Mouse (Mus musculus) hindbrain, embryonic 14.5 days (tissue): ENCODE measurements around the gene Cmas. TPM values are rescaled to one million over a fixed set of nuclear protein-coding genes. Genes with fewer than 3 reads are reported as not detected.

ENCODE experiments used
- ATAC-seq: fragments of 200-750 bp; cut with Nextera tagmentation; 2 replicates; pipeline ENCODE4 v1.8.0; 2017; ENCODE audit warnings: moderate number of reproducible peaks, mild to moderate bottlenecking, moderate TSS enrichment, moderate library complexity; ENCODE audit not compliant: low FRiP score
- DNase-seq: peaks from one replicate; pipeline ENCODE4 v3.0.0-alpha.2; 2015; ENCODE audit warnings: low spot score
- H3K27ac ChIP-seq: fragments of 300-500 bp; sonication (generic); 2 replicates; pipeline ENCODE4 v1.5.1; 2014; ENCODE audit warnings: mild to moderate bottlenecking, moderate library complexity
- H3K27me3 ChIP-seq: fragments of 300-500 bp; sonication (generic); 2 replicates; pipeline ENCODE4 v1.6.1; 2014; ENCODE audit warnings: mild to moderate bottlenecking, low read length, mixed read lengths; ENCODE audit not compliant: control insufficient read depth, insufficient read depth
- H3K36me3 ChIP-seq: fragments of 300-500 bp; sonication (generic); replicated peaks from 2 replicates; pipeline ENCODE4 v1.6.1; 2014; ENCODE audit not compliant: control insufficient read depth, insufficient read depth
- H3K4me1 ChIP-seq: fragments of 300-500 bp; sonication (generic); replicated peaks from 2 replicates; pipeline ENCODE4 v1.6.1; 2014; ENCODE audit warnings: antibody characterized with exemption, low read length, mixed read lengths; ENCODE audit not compliant: control insufficient read depth, insufficient read depth
- H3K4me2 ChIP-seq: fragments of 300-500 bp; sonication (generic); replicated peaks from 2 replicates; pipeline ENCODE4 v1.6.1; 2014; ENCODE audit warnings: mild to moderate bottlenecking, moderate library complexity
- H3K4me3 ChIP-seq: fragments of 300-500 bp; sonication (generic); replicated peaks from 2 replicates; pipeline ENCODE4 v1.5.1; 2014; ENCODE audit warnings: mild to moderate bottlenecking, low read length
- H3K9ac ChIP-seq: fragments of 300-500 bp; sonication (generic); 2 replicates; pipeline ENCODE4 v1.6.1; 2014
- H3K9me3 ChIP-seq: fragments of 300-500 bp; sonication (generic); 2 replicates; pipeline ENCODE4 v1.6.1; 2016; ENCODE audit warnings: low read length; ENCODE audit not compliant: control insufficient read depth
- WGBS: fragments of 180-500 bp; shearing (Covaris S2); extraction: QIAGEN DNeasy Blood & Tissue Kit; methylation state at CpG from one replicate; pipeline ENCODE4 v1.1.7; 2014; 5-methylcytosine and 5-hydroxymethylcytosine counted together
- polyA plus RNA-seq: library from polyadenylated mRNA; unstranded; fragments of >200 nt; fragmentation: Nextera tagmentation; extraction: Ambion mirVana; gene quantifications from 2 replicates; pipeline ENCODE4 v1.2.1, GENCODE M21; 2014

Cmas gene
- polyA plus RNA-seq, 1 experiment from 2014 or later, result 202 TPM

DNA sequence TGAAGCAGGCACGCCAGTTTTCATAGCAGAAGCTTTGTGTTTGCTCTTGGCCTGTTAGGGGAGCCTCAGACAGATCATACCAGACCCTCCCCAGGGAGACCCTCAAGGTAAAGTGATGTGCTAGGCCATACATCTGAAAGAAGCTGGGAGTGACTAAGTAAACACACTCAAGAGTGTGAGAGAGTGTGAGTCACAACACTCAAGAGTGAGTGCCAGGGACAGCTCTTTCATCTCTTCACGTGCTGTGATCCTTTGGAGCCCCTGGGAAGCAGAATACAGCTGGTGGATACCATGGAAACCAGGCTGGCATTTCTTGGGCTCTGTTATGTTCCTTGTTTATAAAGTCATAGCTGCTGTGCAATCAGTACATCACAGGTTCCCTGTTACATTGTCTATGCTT, 8.4 kb downstream of the Cmas start:
- H3K36me3 ChIP-seq, result peaks cover 68% of the 10 kb centered on the region
- H3K9me3 ChIP-seq, result no peaks in the 10 kb centered on the region
- no peak overlapping the region for H3K4me2 ChIP-seq
- ATAC-seq (0 out of 2 replicates have a peak, but pooled peaks have one; percentile 22), DNase-seq (no peak)
- WGBS, result 56% methylated on average over 2 of the region's 2 CpGs
- no peaks in the 10 kb centered on the region for H3K4me1 ChIP-seq
- H3K4me3 ChIP-seq, result no peak overlapping the region
- H3K9ac ChIP-seq, result no peak overlapping the region
- no peak overlapping the region for H3K27ac ChIP-seq
- H3K27me3 ChIP-seq, result no peaks in the 10 kb centered on the region

DNA sequence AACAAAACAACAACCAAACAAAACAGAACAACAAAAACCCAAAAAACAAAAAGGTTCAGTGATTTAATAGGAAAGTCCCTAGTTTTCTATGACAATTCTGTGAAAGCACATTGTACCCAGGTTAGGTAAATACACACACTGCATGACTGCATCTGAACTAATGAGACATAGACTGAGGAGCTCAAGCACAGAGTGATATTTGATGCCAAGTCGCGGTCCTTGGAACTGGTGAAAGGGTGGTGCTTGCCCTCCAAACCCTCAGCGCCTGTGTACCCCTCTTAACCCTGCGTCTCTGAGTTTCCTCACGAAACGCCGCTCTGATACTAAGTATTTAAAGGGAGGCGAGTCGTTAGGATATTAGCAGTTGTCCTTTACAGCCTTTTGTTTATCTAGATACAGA, 10.8 kb downstream of the Cmas start:
- Histone ChIP-seq H3K4me2 (no peak overlapping the region), H3K27ac (no peak overlapping the region), H3K36me3 (peaks cover 81% of the 10 kb centered on the region), H3K4me3 (no peak overlapping the region), H3K9ac (no peak overlapping the region), H3K4me1 (no peaks in the 10 kb centered on the region), H3K27me3 (no peaks in the 10 kb centered on the region), H3K9me3 (no peaks in the 10 kb centered on the region)
- DNase-seq (no peak), ATAC-seq (no peak)
- WGBS, result 90% methylated on average over 9 of the region's 9 CpGs

DNA sequence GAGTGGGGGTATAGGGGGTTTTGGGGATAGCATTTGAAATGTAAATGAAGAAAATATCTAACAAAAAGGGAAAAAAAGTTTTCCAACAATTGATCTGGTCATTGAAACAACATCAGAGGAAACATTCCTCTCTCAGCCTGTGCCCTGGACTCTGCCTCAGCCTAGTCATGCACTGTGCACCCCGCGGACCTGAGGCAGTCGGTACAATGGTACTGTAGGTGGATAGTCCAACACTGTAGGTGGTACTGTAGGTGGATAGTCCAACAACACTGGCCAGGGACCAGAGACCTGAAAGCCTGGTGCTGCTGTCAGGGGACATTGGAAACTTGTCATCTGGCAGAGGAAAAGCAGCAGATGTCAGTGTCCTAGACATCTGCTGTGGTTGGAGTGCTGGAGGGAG, 13.4 kb downstream of the Cmas start:
- no peak for ATAC-seq

DNA sequence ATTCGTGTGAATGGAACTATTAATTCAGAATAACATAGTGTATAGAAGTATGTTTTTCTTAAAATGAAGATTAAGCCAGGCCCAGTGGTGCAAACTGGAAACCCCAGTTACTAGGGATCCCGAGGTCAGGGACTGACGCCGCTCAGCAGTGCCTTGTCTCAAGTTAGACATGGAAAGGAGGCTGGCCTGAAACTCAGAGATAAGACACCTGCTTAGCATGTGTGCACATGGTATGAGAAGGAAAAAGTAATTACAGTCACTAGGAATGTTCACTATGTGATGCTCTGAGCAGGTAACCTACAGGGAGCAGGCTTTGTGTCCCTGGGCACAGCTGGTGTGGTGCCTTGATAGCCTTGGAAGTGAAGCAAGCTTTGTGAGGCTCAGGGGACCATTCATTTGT, 15.2 kb downstream of the Cmas start:
- Histone ChIP-seq H3K4me3 (no peak overlapping the region), H3K4me2 (no peak overlapping the region), H3K9me3 (no peaks in the 10 kb centered on the region), H3K36me3 (peaks cover 88% of the 10 kb centered on the region), H3K27me3 (no peaks in the 10 kb centered on the region), H3K4me1 (no peaks in the 10 kb centered on the region), H3K9ac (no peak overlapping the region), H3K27ac (no peak overlapping the region)
- no peak for ATAC-seq
- WGBS, result 97% methylated on average over 4 of the region's 4 CpGs
- no peak for DNase-seq

More for the DNA sequence above, 13.4 kb downstream of the Cmas start:
- H3K9me3 ChIP-seq, result no peaks in the 10 kb centered on the region
- H3K4me1 ChIP-seq, result no peaks in the 10 kb centered on the region
- H3K9ac ChIP-seq, result no peak overlapping the region
- no peak overlapping the region for H3K4me2 ChIP-seq
- no peak overlapping the region for H3K4me3 ChIP-seq
- H3K36me3 ChIP-seq, result peaks cover 96% of the 10 kb centered on the region
- H3K27me3 ChIP-seq, result no peaks in the 10 kb centered on the region
- no peak for DNase-seq
- H3K27ac ChIP-seq, result no peak overlapping the region
- whole genome bisulfite sequencing, result 97% methylated on average over 3 of the region's 3 CpGs

DNA sequence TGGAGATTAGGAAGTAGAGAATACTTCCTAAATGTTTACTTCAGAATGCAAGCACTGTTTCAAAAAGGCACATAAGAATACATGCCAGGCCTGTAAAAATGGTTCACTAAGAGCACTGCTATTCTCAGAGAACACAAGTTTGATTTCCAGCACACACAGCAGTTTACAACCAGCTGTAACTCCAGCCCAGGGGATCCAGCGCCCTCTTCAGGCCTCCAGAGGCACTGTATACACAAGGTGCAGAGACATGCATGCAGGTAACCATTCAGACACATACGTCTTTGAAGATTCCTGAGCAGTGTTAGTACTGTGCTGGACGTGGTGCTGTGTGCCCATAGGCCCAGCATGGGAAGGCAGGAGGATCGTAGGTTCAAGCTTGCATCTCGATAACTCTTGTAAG, 17.1 kb downstream of the Cmas start:
- ATAC-seq, result no peak
- H3K4me1 ChIP-seq, result no peaks in the 10 kb centered on the region
- no peak overlapping the region for H3K4me2 ChIP-seq
- no peak overlapping the region for H3K27ac ChIP-seq
- 95% methylated on average over 5 of the region's 5 CpGs for WGBS
- DNase-seq, result no peak
- H3K9ac ChIP-seq, result no peak overlapping the region
- H3K9me3 ChIP-seq, result no peaks in the 10 kb centered on the region
- H3K4me3 ChIP-seq, result no peak overlapping the region
- peaks cover 69% of the 10 kb centered on the region for H3K36me3 ChIP-seq
- no peaks in the 10 kb centered on the region for H3K27me3 ChIP-seq

DNA sequence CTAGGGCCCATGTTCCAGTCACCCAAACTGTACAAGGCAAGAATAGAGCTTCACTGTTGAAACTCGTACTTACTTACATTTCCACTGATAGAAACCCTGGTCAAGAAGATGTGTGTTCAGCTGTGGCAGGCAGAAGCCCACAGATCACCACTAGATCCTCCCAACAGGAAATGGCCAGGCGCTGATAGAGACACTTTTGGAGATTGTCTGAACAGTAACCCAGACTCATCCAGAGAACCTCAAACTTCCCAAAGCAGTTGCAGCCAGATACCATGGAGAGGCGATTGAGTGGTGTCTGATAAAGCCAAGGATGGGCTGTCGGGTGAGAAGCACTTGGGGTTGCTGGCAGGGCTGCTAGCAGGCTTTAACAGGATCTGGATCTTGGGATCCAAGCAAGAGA, 20.4 kb downstream of the Cmas start:
- H3K36me3 ChIP-seq, result peaks cover 36% of the 10 kb centered on the region
- no peak for DNase-seq
- WGBS, result 81% methylated on average over 4 of the region's 4 CpGs
- ATAC-seq, result no peak
- no peak overlapping the region for H3K4me2 ChIP-seq
- H3K4me3 ChIP-seq, result no peak overlapping the region
- no peak overlapping the region for H3K27ac ChIP-seq
- no peaks in the 10 kb centered on the region for H3K27me3 ChIP-seq
- H3K4me1 ChIP-seq, result no peaks in the 10 kb centered on the region
- no peak overlapping the region for H3K9ac ChIP-seq
- no peaks in the 10 kb centered on the region for H3K9me3 ChIP-seq

DNA sequence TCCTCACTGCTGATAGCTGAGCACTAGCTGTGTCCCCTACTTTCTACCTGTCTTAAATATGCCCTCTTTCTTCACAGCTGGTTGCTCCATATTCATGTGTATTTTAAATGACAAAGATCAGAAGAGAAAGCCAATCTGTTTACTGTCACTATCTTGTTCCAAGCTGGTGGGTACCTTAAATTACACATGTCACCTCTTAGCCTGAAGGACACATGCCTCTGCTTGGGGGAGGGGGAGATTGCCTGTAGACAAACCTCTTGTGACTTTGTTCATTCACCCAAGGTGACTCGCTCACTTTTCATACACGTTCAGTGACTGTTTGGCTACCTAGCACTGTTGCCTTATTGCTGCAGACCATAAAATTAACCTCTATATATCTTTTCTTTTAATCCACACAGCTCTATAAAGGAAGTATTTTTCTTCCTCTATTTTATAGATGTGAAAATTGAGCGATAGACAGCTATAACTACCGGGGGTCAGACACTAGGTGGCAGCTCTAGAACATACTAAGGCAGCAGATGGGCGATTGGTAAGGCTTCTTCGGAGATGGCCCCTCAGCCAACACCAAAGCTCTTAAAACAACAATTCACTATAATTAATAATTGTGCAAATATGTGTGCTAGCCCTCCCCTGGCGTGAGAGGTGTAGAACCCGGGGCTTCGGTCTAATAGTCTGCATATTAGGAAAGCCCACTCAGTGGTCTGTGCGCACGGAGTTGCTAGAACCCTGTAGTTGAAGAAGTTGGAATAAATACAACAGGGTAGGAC, 22.7 kb downstream of the Cmas start:
- ATAC-seq (peak; percentile 76), DNase-seq (peak; percentile 77)
- Histone ChIP-seq H3K4me1 (no peaks in the 10 kb centered on the region), H3K4me3 (no peak overlapping the region), H3K27me3 (no peaks in the 10 kb centered on the region), H3K36me3 (peaks cover 14% of the 10 kb centered on the region), H3K9me3 (no peaks in the 10 kb centered on the region), H3K4me2 (no peak overlapping the region), H3K27ac (no peak overlapping the region), H3K9ac (no peak overlapping the region)
- WGBS, result 52% methylated on average over 11 of the region's 11 CpGs

DNA sequence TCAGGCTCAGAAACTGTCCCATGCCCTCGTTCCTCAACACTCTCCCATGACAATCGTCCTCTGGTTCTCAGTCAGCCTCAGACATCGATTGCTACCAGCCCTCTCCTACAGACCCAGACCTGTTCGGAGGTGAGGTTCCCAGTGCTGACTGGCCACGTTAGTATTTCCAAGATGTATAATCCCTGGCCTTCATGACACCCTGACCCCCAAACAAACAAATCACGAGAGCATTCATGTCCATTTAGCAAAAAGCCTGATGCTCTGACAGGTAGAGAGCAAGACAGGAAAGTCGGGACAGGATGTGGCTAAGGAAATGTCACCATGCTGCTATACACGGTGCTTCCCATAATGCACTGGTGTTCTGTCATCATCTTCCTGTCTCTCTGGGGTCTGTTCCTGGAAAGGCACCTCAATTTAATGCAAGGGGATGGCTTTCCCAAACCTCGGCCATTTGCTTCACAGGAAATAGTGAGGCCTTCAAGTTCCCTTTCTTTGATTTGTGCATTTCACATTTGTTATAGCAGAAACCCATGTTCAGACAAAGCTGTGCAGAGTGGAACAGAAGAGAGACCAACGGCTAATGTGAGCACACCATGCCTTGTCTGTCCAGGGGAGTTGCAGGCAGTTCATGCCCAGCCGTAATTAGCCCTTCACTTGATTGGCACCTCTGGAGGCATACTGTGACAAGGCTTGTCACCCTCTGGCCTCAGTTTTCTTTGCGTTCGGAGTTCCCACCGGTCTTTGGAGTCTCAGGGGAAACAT, 23.5 kb downstream of the Cmas start:
- Histone ChIP-seq H3K36me3 (peaks cover 7% of the 10 kb centered on the region; the same call in 1 of the 2 replicates), H3K4me1 (no peaks in the 10 kb centered on the region), H3K9ac (no peak overlapping the region), H3K27me3 (no peaks in the 10 kb centered on the region), H3K4me3 (no peak overlapping the region), H3K9me3 (no peaks in the 10 kb centered on the region), H3K4me2 (no peak overlapping the region), H3K27ac (no peak overlapping the region)
- 52% methylated on average over 14 of the region's 14 CpGs for WGBS
- DNase-seq (no peak), ATAC-seq (peak; percentile 53)

DNA sequence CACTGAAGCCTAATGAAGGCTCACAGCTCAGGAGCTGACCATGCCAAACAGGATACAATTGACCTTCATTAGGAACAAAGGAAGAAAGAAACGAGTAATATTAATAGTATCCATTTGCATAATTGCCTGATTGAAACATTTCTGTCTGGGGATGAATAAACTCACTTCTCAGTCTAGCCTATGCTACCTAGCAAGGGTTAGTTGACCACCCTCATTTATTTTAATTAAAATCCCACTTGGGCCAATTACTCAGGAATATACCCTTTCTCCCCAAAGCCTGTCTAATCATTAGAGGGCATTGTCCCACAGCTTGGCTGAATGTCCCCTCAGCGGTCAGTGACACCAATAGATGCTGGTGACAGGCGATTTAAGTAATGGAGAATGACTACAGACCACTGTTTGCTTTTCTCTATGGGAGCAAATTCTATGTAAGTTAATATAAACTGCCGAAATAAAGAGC, 24.1 kb downstream of the Cmas start:
- H3K4me1 ChIP-seq, result no peaks in the 10 kb centered on the region
- H3K36me3 ChIP-seq, result 0 out of 2 replicates have a peak, but pooled peaks cover 2% of the 10 kb centered on the region
- no peak overlapping the region for H3K9ac ChIP-seq
- no peak overlapping the region for H3K4me3 ChIP-seq
- DNase-seq (no peak), ATAC-seq (no peak; the same call in 1 of the 2 replicates)
- no peak overlapping the region for H3K4me2 ChIP-seq
- no peaks in the 10 kb centered on the region for H3K9me3 ChIP-seq
- WGBS, result 51% methylated on average over 4 of the region's 4 CpGs
- H3K27ac ChIP-seq, result no peak overlapping the region
- H3K27me3 ChIP-seq, result no peaks in the 10 kb centered on the region
